34 mouse cellular contexts compared by ENCODE assay signal in genomic region chr5:29515888-29516287, GRCm38 (mm10). TPM values are rescaled to one million over a fixed set of nuclear protein-coding genes. Genes with fewer than 3 reads are reported as not detected.
A peak's percentile ranks its signal among the peaks of the same experiment; 100 is the strongest.
DNase-seq lines count a peak whose midpoint lies in the region; ATAC-seq and TF ChIP-seq lines count a peak whose summit lies in the region.
"Had no signal": no experiment of that assay in that cellular context is flagged by ENCODE, and none has a peak within 500 bp of the region (broad histone marks: within the 10 kb centered on the region; RNA-seq: fewer than 3 reads in every experiment).

No protein-coding gene starts in this region.

- WGBS in hindbrain, postnatal 0 days: 59% methylated on average over 3 of the region's 3 CpGs
- WGBS in hindbrain, embryonic 13.5 days: 72% methylated on average over 3 of the region's 3 CpGs

- no peak overlapping the region for H3K9ac ChIP-seq in hindbrain, postnatal 0 days (replicated peaks; ENCODE audit: low read length)
- H3K9ac ChIP-seq in hindbrain, embryonic 13.5 days: no peak overlapping the region
- H3K9ac ChIP-seq: embryonic facial prominence, embryonic 15.5 days; forebrain, embryonic 12.5 days; forebrain, postnatal 0 days; heart, embryonic 15.5 days; limb, embryonic 12.5 days; liver, postnatal 0 days; midbrain, embryonic 12.5 days had no signal

- H3K9me3 ChIP-seq in hindbrain, postnatal 0 days (ENCODE audit: low read length): no peaks in the 10 kb centered on the region
- no peaks in the 10 kb centered on the region for H3K9me3 ChIP-seq in hindbrain, embryonic 13.5 days
- H3K9me3 ChIP-seq: embryonic facial prominence, embryonic 10.5 days; embryonic facial prominence, embryonic 15.5 days; forebrain, embryonic 12.5 days; heart, embryonic 10.5 days; heart, embryonic 15.5 days; limb, embryonic 12.5 days; midbrain, embryonic 12.5 days had no signal

- no peaks in the 10 kb centered on the region for H3K4me1 ChIP-seq in hindbrain, postnatal 0 days (ENCODE audit: insufficient read depth, low read length)
- H3K4me1 ChIP-seq in hindbrain, embryonic 13.5 days (replicated peaks): no peaks in the 10 kb centered on the region
- H3K4me1 ChIP-seq: embryonic facial prominence, embryonic 10.5 days; embryonic facial prominence, embryonic 15.5 days; forebrain, embryonic 12.5 days; heart, embryonic 10.5 days; heart, embryonic 15.5 days; limb, embryonic 12.5 days; midbrain, embryonic 12.5 days had no signal

- DNase-seq in adrenal gland, adult 2 months: peak; percentile 6
- DNase-seq in adrenal gland, postnatal 25 days: no peak
- DNase-seq in hindbrain, postnatal 0 days (ENCODE audit: low spot score): peak; percentile 6
- DNase-seq in retina, postnatal 1 day: peak; percentile 7
- no peak for DNase-seq in retina, embryonic 14.5 days (ENCODE audit: low spot score)
- DNase-seq: cerebellum, adult 11 months; forebrain, postnatal 0 days; gastrocnemius, postnatal 10 days; kidney, adult 9 months; kidney, postnatal 10 days; liver, postnatal 0 days; lung, postnatal 36 days; right cerebral cortex, postnatal 4 days had no signal

- no peaks in the 10 kb centered on the region for H3K27me3 ChIP-seq in hindbrain, postnatal 0 days (ENCODE audit: insufficient read depth, low read length)
- H3K27me3 ChIP-seq in hindbrain, embryonic 13.5 days: peaks cover 3% of the 10 kb centered on the region; the same call in 1 of the 2 replicates
- H3K27me3 ChIP-seq: CH12.LX; embryonic facial prominence, embryonic 15.5 days; forebrain, embryonic 12.5 days; heart, embryonic 15.5 days; limb, embryonic 12.5 days; midbrain, embryonic 12.5 days had no signal

- ATAC-seq in hindbrain, postnatal 0 days: 0 out of 2 replicates have a peak, but pooled peaks have one; percentile 56
- no peak for ATAC-seq in hindbrain, embryonic 13.5 days (ENCODE audit: low FRiP score)
- ATAC-seq in inflammation-experienced regulatory T-cells, adult 6 months: no peak
- ATAC-seq: forebrain, postnatal 0 days; intestine, postnatal 0 days; liver, postnatal 0 days had no signal

- H3K4me2 ChIP-seq in hindbrain, postnatal 0 days (ENCODE audit: low read depth, low read length): no peak overlapping the region
- no peak overlapping the region for H3K4me2 ChIP-seq in hindbrain, embryonic 13.5 days
- H3K4me2 ChIP-seq: embryonic facial prominence, embryonic 15.5 days; forebrain, embryonic 12.5 days; heart, embryonic 15.5 days; limb, embryonic 12.5 days; midbrain, embryonic 12.5 days had no signal

- H3K36me3 ChIP-seq in hindbrain, postnatal 0 days (ENCODE audit: insufficient read depth, low read length): no peaks in the 10 kb centered on the region
- no peaks in the 10 kb centered on the region for H3K36me3 ChIP-seq in hindbrain, embryonic 13.5 days
- H3K36me3 ChIP-seq: embryonic facial prominence, embryonic 10.5 days; embryonic facial prominence, embryonic 15.5 days; forebrain, embryonic 12.5 days; heart, embryonic 10.5 days; heart, embryonic 15.5 days; limb, embryonic 12.5 days; midbrain, embryonic 12.5 days had no signal

- H3K4me3 ChIP-seq in hindbrain, postnatal 0 days (ENCODE audit: low read length): no peak overlapping the region
- H3K4me3 ChIP-seq in hindbrain, embryonic 13.5 days: no peak overlapping the region
- H3K4me3 ChIP-seq: embryonic facial prominence, embryonic 10.5 days; embryonic facial prominence, embryonic 15.5 days; forebrain, embryonic 12.5 days; heart, embryonic 10.5 days; heart, embryonic 15.5 days; limb, embryonic 12.5 days; midbrain, embryonic 12.5 days had no signal

- no peak for TF ChIP-seq CTCF in hindbrain, postnatal 0 days (IDR thresholded peaks at IDR 0.05; ENCODE audit: low read depth)

- H3K27ac ChIP-seq in hindbrain, postnatal 0 days: no peak overlapping the region
- H3K27ac ChIP-seq in hindbrain, embryonic 13.5 days: no peak overlapping the region
- H3K27ac ChIP-seq: embryonic facial prominence, embryonic 10.5 days; embryonic facial prominence, embryonic 15.5 days; forebrain, embryonic 12.5 days; heart, embryonic 10.5 days; heart, embryonic 15.5 days; limb, embryonic 12.5 days; midbrain, embryonic 12.5 days had no signal

RNA-seq across cellular contexts. Expression of gene Mnx1, which starts 37.6 kb away (rescaled TPM):
- not detected for total RNA-seq in adrenal gland, adult 2 months (2021)
- not detected in 2 replicates for polyA plus RNA-seq in adrenal gland, adult 2 months (2012; rRNA removed)
- not detected in 2 replicates for total RNA-seq in adrenal gland, postnatal 25 days (2021)
- total RNA-seq in hindbrain, postnatal 0 days (2014; rRNA removed): 0.16 TPM in 1 of 2 replicates, not detected in the other
- polyA plus RNA-seq in hindbrain, postnatal 0 days (2015; fragmentation: Nextera tagmentation; extraction: Ambion mirVana): 0.09 TPM in 1 of 2 replicates, not detected in the other
- 0.31 and 0.48 TPM in 2 replicates for polyA plus RNA-seq in hindbrain, embryonic 13.5 days (2015; fragmentation: Nextera tagmentation; extraction: Ambion mirVana)
- not detected for polyA plus RNA-seq in inflammation-experienced regulatory T-cells, adult 6 months (2017; shearing (Covaris generic))
- total RNA-seq: forebrain, postnatal 0 days; gastrocnemius, postnatal 10 days; heart, postnatal 25 days; left cerebral cortex, postnatal 10 days; liver, adult 2 months; megakaryocyte, adult 5-6 weeks; neutrophil, adult 5-6 weeks had no signal
- polyA plus RNA-seq: C2C12; embryonic facial prominence, embryonic 10.5 days; forebrain, postnatal 0 days; gonadal fat pad, adult 2 months; heart, embryonic 15.5 days; liver, adult 2 months; liver, postnatal 0 days; lung, embryonic 16.5 days; midbrain, embryonic 12.5 days; thymus, postnatal 0 days; urinary bladder, adult 2 months had no signal

RNA-seq across cellular contexts. Expression of gene Ube3c, which starts 53.2 kb away (rescaled TPM):
- total RNA-seq in adrenal gland, adult 2 months (2021): 10 to 100 TPM; 51.3 to 52.2 TPM
- 7.4 and 9.3 TPM in 2 replicates for polyA plus RNA-seq in adrenal gland, adult 2 months (2012; rRNA removed)
- total RNA-seq in adrenal gland, postnatal 25 days (2021): 57.9 and 58.6 TPM in 2 replicates
- total RNA-seq in hindbrain, postnatal 0 days (2014; rRNA removed): 59.6 and 69.4 TPM in 2 replicates
- polyA plus RNA-seq in hindbrain, postnatal 0 days (2015; fragmentation: Nextera tagmentation; extraction: Ambion mirVana): 35.6 TPM in 2 replicates
- 24.9 and 27.8 TPM in 2 replicates for polyA plus RNA-seq in hindbrain, embryonic 13.5 days (2015; fragmentation: Nextera tagmentation; extraction: Ambion mirVana)
- 10 to 100 TPM; 16.3 to 23.7 (median 21.3) TPM for polyA plus RNA-seq in inflammation-experienced regulatory T-cells, adult 6 months (2017; shearing (Covaris generic))

Comparison
In these comparisons a context has a peak if more than half of its experiments do, and no peak if none do; other contexts are left out.
1. DNase-seq: peak in adrenal gland, adult 2 months (single experiment), hindbrain, postnatal 0 days (single experiment) and retina, postnatal 1 day (single experiment); none in adrenal gland, postnatal 25 days (single experiment) and retina, embryonic 14.5 days (single experiment).